Mouse (Mus musculus) cerebellum, adult 2 months (tissue): ENCODE data around the gene Tmem8. TPM values are rescaled to one million over a fixed set of nuclear protein-coding genes. Genes with fewer than 3 reads are reported as not detected.
"Not testable (repeated sequence)": the region's sequence is repeated elsewhere in the genome, so short reads cannot be mapped to it uniquely, and the experiment has no call there.

Source experiments
- DNase-seq, 2 experiments: peaks; one replicate each; pipeline ENCODE4 v3.0.0; 2021
- H3K27ac ChIP-seq: fragments of 200-500 bp; 2 replicates; pipeline ENCODE4 v1.5.1; 2012; ENCODE audit warnings: low read length, control low read depth, inconsistent platforms; ENCODE audit not compliant: insufficient read depth
- H3K27me3 ChIP-seq: fragments of 200-500 bp; 2 replicates; pipeline ENCODE4 v1.6.1; 2012; ENCODE audit warnings: inconsistent platforms, mild to moderate bottlenecking, low read length, moderate library complexity; ENCODE audit not compliant: control insufficient read depth, insufficient read depth
- H3K4me1 ChIP-seq: fragments of 200-500 bp; 2 replicates; pipeline ENCODE4 v1.6.1; 2011; ENCODE audit warnings: low read length; ENCODE audit not compliant: control insufficient read depth, insufficient read depth
- H3K4me3 ChIP-seq: fragments of 200-500 bp; replicated peaks from 2 replicates; pipeline ENCODE3; 2011; ENCODE audit warnings: mild to moderate bottlenecking, low read depth, low read length, control low read depth; ENCODE audit not compliant: insufficient read depth
- CTCF ChIP-seq: fragments of 200-500 bp; IDR thresholded peaks from 2 replicates; pipeline ENCODE4 v1.5.1; 2011; ENCODE audit warnings: low read depth, mild to moderate bottlenecking, control low read depth, low read length, moderate library complexity, borderline replicate concordance; ENCODE audit not compliant: insufficient read depth
- POLR2A ChIP-seq: fragments of 200-500 bp; IDR thresholded peaks from 2 replicates; pipeline ENCODE4 v1.6.1; 2011; ENCODE audit warnings: low read length, control low read depth, borderline replicate concordance; ENCODE audit not compliant: insufficient read depth
- WGBS: fragments of 180-500 bp; shearing (Covaris S2); methylation state at CpG from one replicate; pipeline ENCODE4 v1.1.7; 2018; 5-methylcytosine and 5-hydroxymethylcytosine counted together
- polyA plus RNA-seq: library from polyadenylated mRNA; depleted of rRNA; stranded (reverse); fragments of >200 nt; gene quantifications from 2 replicates; pipeline ENCODE4 v1.2.3, GENCODE M21; 2012

Gene Tmem8
- polyA plus RNA-seq, 1 experiment, result 41.0 TPM

DNA sequence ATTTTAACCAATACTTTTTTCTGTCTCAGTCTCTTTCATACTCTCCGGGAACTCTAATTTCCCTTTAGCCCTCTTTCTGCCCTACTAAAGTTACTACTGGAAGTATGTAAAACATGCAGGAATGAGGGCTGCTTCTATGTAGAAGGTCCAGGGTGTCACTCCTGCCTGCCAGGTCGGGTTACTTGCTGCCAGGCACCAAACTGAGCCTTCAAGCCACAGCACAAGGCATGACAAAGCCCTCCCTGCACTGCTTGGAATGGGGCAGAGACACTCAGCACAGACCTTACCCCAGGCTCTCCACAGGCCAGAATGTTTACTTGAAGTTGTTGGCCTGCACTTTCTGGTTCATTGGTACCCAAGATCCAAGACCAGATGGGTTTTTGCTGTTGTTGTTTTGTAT lies 12.9 kb upstream of the Tmem8 start:
- DNase-seq, result no peak
- H3K27ac ChIP-seq, result no peak overlapping the region
- no peak overlapping the region for H3K4me3 ChIP-seq
- TF ChIP-seq CTCF (no peak), POLR2A (no peak)
- no peaks in the 10 kb centered on the region for H3K4me1 ChIP-seq
- WGBS, result 51% methylated on average over 2 of the region's 2 CpGs
- H3K27me3 ChIP-seq, result no peaks in the 10 kb centered on the region

DNA sequence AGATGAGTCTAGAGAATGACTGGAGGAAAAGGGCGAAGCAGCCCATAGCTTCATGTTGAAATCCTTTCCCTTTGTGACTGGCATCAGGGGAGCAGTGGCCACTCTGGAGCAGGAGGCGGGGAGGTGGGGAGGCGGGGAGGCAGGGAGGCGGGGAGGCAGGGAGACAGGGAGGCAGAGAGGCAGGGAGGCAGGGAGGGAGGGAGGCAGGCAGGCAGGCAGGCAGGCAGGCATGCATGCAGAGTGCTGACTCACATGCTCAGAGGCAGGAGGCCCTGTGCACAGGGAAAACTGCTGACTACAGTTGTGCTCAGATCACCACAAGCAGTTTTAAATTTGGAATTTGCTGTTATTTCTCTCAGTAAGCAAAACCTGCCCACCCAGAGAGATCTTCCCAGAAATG lies 11.6 kb upstream of the Tmem8 start:
- no peaks in the 10 kb centered on the region for H3K4me1 ChIP-seq
- WGBS, result 72% methylated on average over 4 of the region's 4 CpGs
- TF ChIP-seq POLR2A (no peak), CTCF (no peak)
- no peak for DNase-seq
- no peaks in the 10 kb centered on the region for H3K27me3 ChIP-seq
- no peak overlapping the region for H3K4me3 ChIP-seq
- no peak overlapping the region for H3K27ac ChIP-seq

DNA sequence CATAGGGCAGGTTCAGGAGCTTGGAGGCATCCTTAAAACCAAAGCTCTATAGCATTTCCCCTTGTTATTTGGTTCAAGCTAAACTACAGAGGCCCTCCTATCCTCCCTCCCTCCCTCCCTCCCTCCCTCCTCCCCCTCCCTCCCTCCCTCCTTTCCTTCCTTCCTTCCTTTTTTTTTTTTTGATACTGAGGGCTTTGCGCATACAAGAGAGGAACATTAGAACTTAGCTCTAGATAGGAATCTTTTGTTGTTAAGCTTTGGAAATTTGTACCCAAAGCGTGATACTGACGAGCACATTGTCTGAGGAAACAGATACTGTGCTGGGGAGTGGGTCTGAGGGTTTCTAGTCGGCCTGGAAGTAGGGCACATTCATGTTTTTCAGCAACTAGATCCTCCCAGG lies 7.5 kb upstream of the Tmem8 start:
- Histone ChIP-seq H3K27me3 (no peaks in the 10 kb centered on the region), H3K27ac (no peak overlapping the region), H3K4me1 (no peaks in the 10 kb centered on the region), H3K4me3 (no peak overlapping the region)
- TF ChIP-seq POLR2A (no peak), CTCF (no peak)
- DNase-seq, result no peak
- 75% methylated on average over 4 of the region's 4 CpGs for WGBS

DNA sequence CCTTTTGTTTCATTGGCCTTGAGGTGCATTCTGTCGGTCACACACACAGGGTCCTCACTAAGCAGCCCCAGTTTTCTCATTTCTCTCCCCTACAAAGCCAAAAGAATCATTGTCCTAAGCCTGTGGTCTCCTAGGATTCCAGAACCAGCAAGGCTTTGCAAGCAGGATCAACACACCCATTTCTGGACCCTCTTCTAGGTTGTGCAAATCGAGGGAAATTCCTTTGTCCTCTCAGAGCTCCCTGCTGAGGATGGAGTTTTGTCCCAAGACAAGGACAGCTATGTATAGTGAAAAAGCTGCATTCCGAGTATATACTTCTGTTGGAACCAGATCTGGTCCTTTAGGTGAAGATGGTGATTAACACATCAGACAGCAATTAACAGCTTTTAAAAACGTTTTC lies 2.9 kb upstream of the Tmem8 start:
- no peak overlapping the region for H3K4me3 ChIP-seq
- TF ChIP-seq POLR2A (no peak), CTCF (no peak)
- WGBS, result 39% methylated on average over 4 of the region's 4 CpGs
- H3K27ac ChIP-seq, result no peak overlapping the region
- no peaks in the 10 kb centered on the region for H3K27me3 ChIP-seq
- no peak for DNase-seq
- H3K4me1 ChIP-seq, result no peaks in the 10 kb centered on the region

DNA sequence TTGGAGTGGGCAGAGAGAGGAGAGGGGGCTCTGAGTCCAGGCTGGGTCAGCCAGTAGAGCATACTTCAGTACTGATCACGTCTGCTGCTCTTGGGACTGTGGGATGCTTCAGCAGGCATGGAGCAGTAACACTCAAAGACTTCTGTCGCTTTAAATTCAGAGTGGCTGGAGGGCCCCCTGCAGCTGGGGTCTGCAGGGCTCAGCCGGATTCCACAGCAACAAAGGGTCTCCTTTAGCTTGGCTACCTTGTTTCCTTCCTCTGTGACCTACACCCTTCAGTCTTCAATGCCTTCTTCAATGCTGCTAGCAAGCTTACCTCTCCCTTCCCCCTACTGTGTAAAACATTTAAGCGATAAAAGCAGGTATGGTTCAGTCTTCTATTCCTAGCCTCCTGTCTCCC lies 2.1 kb upstream of the Tmem8 start:
- Histone ChIP-seq H3K27me3 (no peaks in the 10 kb centered on the region), H3K27ac (no peak overlapping the region), H3K4me3 (no peak overlapping the region), H3K4me1 (no peaks in the 10 kb centered on the region)
- no peak for DNase-seq
- TF ChIP-seq POLR2A (no peak), CTCF (no peak)
- WGBS, result 55% methylated on average over 4 of the region's 4 CpGs

DNA sequence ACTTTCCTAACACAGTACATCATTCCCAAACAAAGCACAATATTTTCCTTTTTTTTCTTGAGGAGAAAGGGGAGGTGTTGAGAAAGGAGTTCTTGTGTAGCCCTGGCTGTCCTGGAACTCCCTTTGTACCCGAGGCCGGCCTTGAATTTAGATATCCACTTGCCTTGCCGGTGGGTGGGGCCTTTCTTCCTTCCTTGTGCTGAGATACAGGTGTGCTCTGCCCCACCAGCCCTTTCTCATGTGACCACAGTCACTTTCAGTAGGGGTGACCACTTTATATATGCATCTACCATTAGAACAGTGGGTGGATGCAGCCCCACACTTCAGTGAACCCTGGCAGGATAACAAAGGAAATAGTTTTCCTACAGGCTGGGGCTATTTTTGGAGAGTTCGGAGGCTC lies 1.4 kb upstream of the Tmem8 start:
- Histone ChIP-seq H3K4me1 (no peaks in the 10 kb centered on the region), H3K27ac (no peak overlapping the region), H3K4me3 (no peak overlapping the region), H3K27me3 (no peaks in the 10 kb centered on the region)
- WGBS, result 59% methylated on average over 4 of the region's 4 CpGs
- TF ChIP-seq POLR2A (no peak), CTCF (no peak)
- no peak for DNase-seq

DNA sequence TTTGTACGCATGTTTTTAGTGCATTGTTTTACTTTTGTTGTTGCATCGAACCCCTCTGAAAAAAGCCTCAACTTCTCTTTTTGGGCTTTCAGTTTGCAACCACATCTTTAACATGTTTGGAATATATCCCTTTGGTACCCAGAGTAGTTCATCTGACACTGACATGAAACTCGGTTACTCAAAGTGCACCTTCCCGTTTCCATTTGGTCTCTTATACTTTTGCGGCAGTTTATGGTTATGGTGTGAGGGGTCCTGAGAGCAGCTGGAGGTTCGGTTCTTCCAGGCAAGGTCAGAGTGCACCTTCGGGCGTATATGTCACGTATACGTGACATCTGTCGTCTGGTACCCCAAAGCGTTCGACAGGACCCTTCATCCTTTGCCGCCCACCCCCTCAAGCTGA lies 348 bp upstream of the Tmem8 start:
- Histone ChIP-seq H3K4me3 (peak overlapping the region; percentile 92), H3K27ac (peak overlapping the region; percentile 87), H3K27me3 (no peaks in the 10 kb centered on the region), H3K4me1 (no peaks in the 10 kb centered on the region)
- 20% methylated on average over 14 of the region's 14 CpGs for WGBS
- DNase-seq, result no peak
- no peak for TF ChIP-seq POLR2A
- TF ChIP-seq CTCF, result no peak

DNA sequence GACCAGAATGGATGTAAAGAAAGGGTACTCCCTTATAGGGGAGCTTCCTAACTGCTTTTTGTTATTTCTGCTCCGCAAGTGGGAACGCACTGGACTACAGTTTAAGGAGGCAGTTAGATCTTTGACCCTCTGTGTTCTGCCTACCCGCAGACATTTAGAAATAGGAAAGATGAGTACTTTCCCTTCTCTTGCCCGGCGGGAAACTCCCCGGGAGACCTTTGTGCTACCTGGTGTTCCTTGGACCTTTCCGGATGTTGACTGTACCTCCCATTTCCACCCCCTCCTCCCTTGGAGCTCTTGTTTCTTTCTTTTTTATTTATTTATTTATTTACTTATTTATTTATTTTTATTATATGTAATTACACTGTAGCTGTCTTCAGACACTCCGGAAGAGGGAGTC lies 962 bp downstream of the Tmem8 start:
- Histone ChIP-seq H3K27ac (peak overlapping the region; percentile 87), H3K27me3 (no peaks in the 10 kb centered on the region), H3K4me1 (no peaks in the 10 kb centered on the region), H3K4me3 (peak overlapping the region; percentile 92)
- whole genome bisulfite sequencing, result 8% methylated on average over 8 of the region's 8 CpGs
- DNase-seq, result no peak
- TF ChIP-seq CTCF (no peak), POLR2A (no peak)

DNA sequence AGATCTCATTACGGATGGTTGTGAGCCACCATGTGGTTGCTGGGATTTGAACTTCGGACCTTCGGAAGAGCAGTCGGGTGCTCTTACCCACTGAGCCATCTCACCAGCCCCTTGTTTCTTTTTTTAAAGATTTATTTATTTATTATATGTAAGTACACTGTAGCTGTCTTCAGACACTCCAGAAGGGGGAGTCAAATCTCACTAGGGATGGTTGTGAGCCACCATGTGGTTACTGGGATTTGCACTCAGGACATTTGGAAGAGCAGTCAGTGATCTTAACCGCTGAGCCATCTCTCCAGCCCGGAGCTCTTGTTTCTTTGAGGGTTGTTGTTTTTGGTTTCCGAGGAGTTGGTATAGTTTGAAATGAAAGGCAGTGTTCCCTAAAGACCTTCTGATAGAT lies 1.4 kb downstream of the Tmem8 start:
- H3K27me3 ChIP-seq, result not testable (repeated sequence)
- 62% methylated on average over 7 of the region's 7 CpGs for WGBS

More for the DNA sequence above, 1.4 kb downstream of the Tmem8 start:
- H3K27ac ChIP-seq, H3K4me3 ChIP-seq, H3K4me1 ChIP-seq, DNase-seq: not testable (repeated sequence)
